Mouse (Mus musculus) liver, embryonic 14.5 days (tissue): ENCODE data around the gene Zdhhc19.

Experiments
- CTCF ChIP-seq: IDR thresholded peaks from 2 replicates; pipeline ENCODE4 v1.5.1; 2016; ENCODE audit warnings: antibody characterized with exemption, low read depth, control low read depth
- EP300 ChIP-seq: IDR thresholded peaks from 2 replicates; pipeline ENCODE4 v1.6.1; 2016; ENCODE audit warnings: antibody characterized with exemption, low read depth

GRCm38 (mm10) chr16:32499430-32500037 is 3.5 kb downstream of the Zdhhc19 start:
- TF ChIP-seq CTCF (peak; percentile 99), EP300 (no peak)
